Mouse (Mus musculus): ENCODE measurements around the gene Tbrg1. TPM values are rescaled to one million over a fixed set of nuclear protein-coding genes. Genes with fewer than 3 reads are reported as not detected.

Tbrg1 gene
- polyA plus RNA-seq, 1 experiment, result 93.3 TPM

DNA sequence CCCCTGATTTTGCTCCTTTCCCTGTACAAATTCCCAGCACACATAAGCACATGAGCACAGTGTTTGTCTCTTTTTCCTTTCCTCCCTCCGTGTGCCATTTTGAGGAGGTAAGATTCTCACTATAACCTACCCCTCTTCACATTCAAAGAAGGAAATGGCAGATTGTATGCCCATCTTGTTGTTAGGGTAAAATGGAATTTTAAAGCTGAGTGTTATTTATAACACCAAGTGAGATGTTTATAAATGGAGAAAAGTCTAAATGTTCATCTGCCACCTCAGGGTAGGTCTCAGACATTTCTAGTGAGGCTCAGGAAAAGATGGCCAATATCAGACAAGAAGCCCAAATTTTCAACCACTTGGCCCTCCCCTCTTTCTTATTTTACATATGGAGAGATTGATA, 32.6 kb downstream of the Tbrg1 start:
- H3K36me3 ChIP-seq (ENCODE audit: control insufficient read depth, insufficient read depth), result no peaks in the 10 kb centered on the region
- no peak overlapping the region for H3K4me2 ChIP-seq (ENCODE audit: low read depth)
- TF ChIP-seq E2F4 (IDR thresholded peaks at IDR 0.05; ENCODE audit: insufficient read depth) (no peak), SRF (IDR thresholded peaks at IDR 0.05; ENCODE audit: control insufficient read depth, insufficient read length, low read depth) (no peak), POLR2A (IDR thresholded peaks at IDR 0.05; ENCODE audit: insufficient read length, low read depth) (no peak), MYOG (IDR thresholded peaks at IDR 0.05; ENCODE audit: control insufficient read depth in 1 of 3, insufficient read depth in 1 of 3, insufficient read length in 2 of 3, low read depth in 2 of 3) (no peak), TCF3 (IDR thresholded peaks at IDR 0.05; ENCODE audit: insufficient read length, low read depth) (no peak), MYOD1 (IDR thresholded peaks at IDR 0.05; ENCODE audit: control insufficient read depth in 1 of 3, insufficient read length in 2 of 3, low read depth in 2 of 3) (no peak), TCF12 (IDR thresholded peaks at IDR 0.05; ENCODE audit: insufficient read depth, poor library complexity, severe bottlenecking) (no peak)
- H3K27me3 ChIP-seq (ENCODE audit: control insufficient read depth, insufficient read depth, insufficient read length), result peaks cover 4% of the 10 kb centered on the region
- H3K79me2 ChIP-seq (ENCODE audit: control insufficient read depth, insufficient read depth), result no peaks in the 10 kb centered on the region
- no peak overlapping the region for H3ac ChIP-seq (ENCODE audit: control insufficient read depth, insufficient read length)
- no peak overlapping the region for H3K4me3 ChIP-seq

DNA sequence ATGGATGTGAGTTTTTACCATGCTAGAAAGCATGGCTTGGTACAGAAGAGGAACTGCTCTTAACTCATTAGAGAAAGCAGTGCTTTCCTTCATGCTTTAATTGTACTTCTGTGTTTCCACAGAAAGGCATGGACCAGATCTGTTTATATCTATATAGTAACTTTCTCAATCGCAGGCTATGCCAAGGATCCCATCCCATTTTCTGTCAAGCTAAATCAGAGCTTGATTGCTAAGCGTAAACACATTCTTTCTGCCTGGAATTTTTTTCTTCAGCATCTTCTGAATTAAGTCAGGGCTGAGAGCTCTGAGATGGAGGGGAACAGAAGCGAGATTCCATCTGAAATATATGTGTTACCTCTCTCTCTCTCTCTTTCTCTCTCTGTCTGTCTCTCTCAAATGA, 33.1 kb downstream of the Tbrg1 start:
- no peak overlapping the region for H3ac ChIP-seq (ENCODE audit: control insufficient read depth, insufficient read length)
- H3K79me2 ChIP-seq (ENCODE audit: control insufficient read depth, insufficient read depth), result no peaks in the 10 kb centered on the region
- H3K4me2 ChIP-seq (ENCODE audit: low read depth), result no peak overlapping the region
- TF ChIP-seq USF1 (IDR thresholded peaks at IDR 0.05; ENCODE audit: low read depth) (no peak), MYOD1 (IDR thresholded peaks at IDR 0.05; ENCODE audit: control insufficient read depth in 1 of 3, insufficient read length in 2 of 3, low read depth in 2 of 3) (no peak), MYOG (IDR thresholded peaks at IDR 0.05; ENCODE audit: control insufficient read depth in 1 of 3, insufficient read depth in 1 of 3, insufficient read length in 2 of 3, low read depth in 2 of 3) (no peak), POLR2A (IDR thresholded peaks at IDR 0.05; ENCODE audit: insufficient read length, low read depth) (no peak), MAX (IDR thresholded peaks at IDR 0.05; ENCODE audit: low read depth) (no peak), TCF3 (IDR thresholded peaks at IDR 0.05; ENCODE audit: insufficient read length, low read depth) (no peak), CEBPB (IDR thresholded peaks at IDR 0.05; ENCODE audit: insufficient read depth, poor library complexity, severe bottlenecking) (no peak), SRF (IDR thresholded peaks at IDR 0.05; ENCODE audit: control insufficient read depth, insufficient read length, low read depth) (no peak), TCF12 (IDR thresholded peaks at IDR 0.05; ENCODE audit: insufficient read depth, poor library complexity, severe bottlenecking) (no peak), E2F4 (IDR thresholded peaks at IDR 0.05; ENCODE audit: insufficient read depth) (no peak), REST (IDR thresholded peaks at IDR 0.05; ENCODE audit: insufficient read depth, insufficient read length) (no peak), POLR2AphosphoS2 (IDR thresholded peaks at IDR 0.05; ENCODE audit: insufficient read length, low read depth) (no peak)
- no peaks in the 10 kb centered on the region for H3K36me3 ChIP-seq (ENCODE audit: control insufficient read depth, insufficient read depth)
- H3K27me3 ChIP-seq (ENCODE audit: control insufficient read depth, insufficient read depth, insufficient read length), result peaks cover 4% of the 10 kb centered on the region
- no peak overlapping the region for H3K4me3 ChIP-seq

DNA sequence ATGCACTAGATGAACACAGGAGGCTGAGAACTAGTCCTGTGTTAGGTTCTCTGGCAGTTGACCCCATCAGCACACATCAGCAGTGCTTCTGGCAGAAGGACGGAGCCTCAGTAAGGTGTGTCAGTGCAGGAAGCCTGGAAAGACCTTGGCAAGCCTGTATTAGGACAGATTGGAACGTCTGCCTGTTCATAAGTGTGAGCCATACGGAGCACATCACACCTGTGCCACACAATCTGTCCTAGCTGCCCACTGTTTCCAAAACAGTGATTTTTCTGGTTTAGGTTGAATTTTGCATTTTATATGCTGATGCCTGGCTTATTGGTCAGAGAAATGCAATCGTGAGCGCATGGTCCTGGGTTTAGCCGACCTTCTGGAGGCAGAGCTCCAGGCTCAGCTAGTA, 35.8 kb downstream of the Tbrg1 start:
- Histone ChIP-seq H3ac (ENCODE audit: control insufficient read depth, insufficient read length) (no peak overlapping the region), H3K36me3 (ENCODE audit: control insufficient read depth, insufficient read depth) (no peaks in the 10 kb centered on the region), H3K27me3 (ENCODE audit: control insufficient read depth, insufficient read depth, insufficient read length) (peaks cover 4% of the 10 kb centered on the region), H3K4me3 (no peak overlapping the region), H3K79me2 (ENCODE audit: control insufficient read depth, insufficient read depth) (no peaks in the 10 kb centered on the region), H3K4me2 (ENCODE audit: low read depth) (no peak overlapping the region)
- TF ChIP-seq REST (IDR thresholded peaks at IDR 0.05; ENCODE audit: insufficient read depth, insufficient read length), result no peak
- no peak for TF ChIP-seq E2F4 (IDR thresholded peaks at IDR 0.05; ENCODE audit: insufficient read depth)
- no peak for TF ChIP-seq MAX (IDR thresholded peaks at IDR 0.05; ENCODE audit: low read depth)
- no peak for TF ChIP-seq TCF12 (IDR thresholded peaks at IDR 0.05; ENCODE audit: insufficient read depth, poor library complexity, severe bottlenecking)
- no peak for TF ChIP-seq SRF (IDR thresholded peaks at IDR 0.05; ENCODE audit: control insufficient read depth, insufficient read length, low read depth)
- TF ChIP-seq POLR2A (IDR thresholded peaks at IDR 0.05; ENCODE audit: insufficient read length, low read depth), result no peak
- no peak for TF ChIP-seq USF1 (IDR thresholded peaks at IDR 0.05; ENCODE audit: low read depth)
- no peak for TF ChIP-seq MYOG (IDR thresholded peaks at IDR 0.05; ENCODE audit: control insufficient read depth in 1 of 3, insufficient read depth in 1 of 3, insufficient read length in 2 of 3, low read depth in 2 of 3)
- TF ChIP-seq CEBPB (IDR thresholded peaks at IDR 0.05; ENCODE audit: insufficient read depth, poor library complexity, severe bottlenecking), result no peak
- no peak for TF ChIP-seq MYOD1 (IDR thresholded peaks at IDR 0.05; ENCODE audit: control insufficient read depth in 1 of 3, insufficient read length in 2 of 3, low read depth in 2 of 3)
- no peak for TF ChIP-seq POLR2AphosphoS2 (IDR thresholded peaks at IDR 0.05; ENCODE audit: insufficient read length, low read depth)
- TF ChIP-seq TCF3 (IDR thresholded peaks at IDR 0.05; ENCODE audit: insufficient read length, low read depth), result no peak

DNA sequence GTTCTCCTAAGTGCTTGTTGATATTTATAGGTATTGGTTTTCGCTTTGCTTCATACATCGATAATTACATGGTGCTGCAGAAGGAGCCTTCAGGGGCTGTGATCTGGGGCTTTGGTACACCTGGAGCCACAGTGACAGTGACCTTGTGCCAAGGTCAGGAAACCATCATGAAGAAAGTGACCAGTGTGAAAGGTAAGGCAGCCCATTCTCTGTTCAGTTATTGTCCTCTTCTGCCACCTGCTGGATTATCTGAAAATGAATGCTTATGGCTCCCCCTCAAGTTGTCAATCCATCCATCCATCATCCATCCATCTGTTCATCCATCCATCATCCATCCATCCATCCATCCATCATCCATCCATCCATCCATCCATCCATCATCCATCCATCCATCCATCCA, 40.3 kb downstream of the Tbrg1 start:
- Histone ChIP-seq H3K4me2 (ENCODE audit: low read depth) (no peak overlapping the region), H3K79me2 (ENCODE audit: control insufficient read depth, insufficient read depth) (no peaks in the 10 kb centered on the region), H3K27me3 (ENCODE audit: control insufficient read depth, insufficient read depth, insufficient read length) (no peaks in the 10 kb centered on the region), H3K4me3 (no peak overlapping the region), H3K36me3 (ENCODE audit: control insufficient read depth, insufficient read depth) (no peaks in the 10 kb centered on the region), H3ac (ENCODE audit: control insufficient read depth, insufficient read length) (no peak overlapping the region)
- TF ChIP-seq TCF12 (IDR thresholded peaks at IDR 0.05; ENCODE audit: insufficient read depth, poor library complexity, severe bottlenecking), result no peak

DNA sequence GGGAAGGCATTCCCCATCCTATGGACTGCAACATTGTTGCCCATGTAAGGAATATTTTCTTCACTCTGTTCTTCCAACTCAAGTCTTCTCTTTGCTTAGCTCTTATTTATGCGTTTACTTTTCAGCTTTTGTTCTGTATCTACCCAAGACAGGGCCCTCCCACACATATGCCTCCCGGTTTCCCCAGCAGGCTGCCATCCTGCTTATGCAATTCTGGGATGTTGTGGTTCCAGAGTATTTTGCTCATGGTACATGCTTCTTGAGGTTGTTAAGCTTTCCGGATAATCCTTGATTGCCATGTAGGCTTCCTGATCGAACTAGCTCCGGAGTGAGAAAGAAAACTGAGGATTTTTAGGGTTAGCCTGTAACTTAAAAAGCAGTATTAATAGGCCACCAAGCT, 41.9 kb downstream of the Tbrg1 start:
- Histone ChIP-seq H3K79me2 (ENCODE audit: control insufficient read depth, insufficient read depth) (no peaks in the 10 kb centered on the region), H3K27me3 (ENCODE audit: control insufficient read depth, insufficient read depth, insufficient read length) (no peaks in the 10 kb centered on the region), H3K4me3 (no peak overlapping the region), H3ac (ENCODE audit: control insufficient read depth, insufficient read length) (no peak overlapping the region), H3K4me2 (ENCODE audit: low read depth) (no peak overlapping the region), H3K36me3 (ENCODE audit: control insufficient read depth, insufficient read depth) (no peaks in the 10 kb centered on the region)
- no peak for TF ChIP-seq E2F4 (IDR thresholded peaks at IDR 0.05; ENCODE audit: insufficient read depth)
- no peak for TF ChIP-seq MYOG (IDR thresholded peaks at IDR 0.05; ENCODE audit: control insufficient read depth in 1 of 3, insufficient read depth in 1 of 3, insufficient read length in 2 of 3, low read depth in 2 of 3)
- TF ChIP-seq POLR2A (IDR thresholded peaks at IDR 0.05; ENCODE audit: insufficient read length, low read depth), result no peak
- no peak for TF ChIP-seq MAX (IDR thresholded peaks at IDR 0.05; ENCODE audit: low read depth)

Data from myocyte (in vitro differentiated cells).